Mouse (Mus musculus): ENCODE measurements around the gene Inafm2.

DNA sequence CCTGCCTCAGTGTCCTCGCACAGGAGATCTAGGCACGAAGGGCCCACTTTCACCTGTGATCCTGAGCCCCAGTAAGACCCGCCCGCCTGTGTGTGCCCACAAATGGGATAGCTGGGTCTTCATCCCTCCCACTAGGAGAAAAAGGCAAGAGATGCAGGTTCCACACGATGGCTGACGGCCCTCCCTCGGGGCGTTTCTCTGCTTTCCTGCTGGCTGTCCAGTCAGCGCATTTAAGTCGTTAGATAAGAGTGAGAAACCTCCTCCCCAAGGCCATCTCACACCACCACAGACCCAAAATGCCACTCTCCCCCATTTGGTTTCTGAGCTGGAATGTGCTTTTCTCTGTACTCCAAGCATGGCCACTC, 17.2 kb downstream of the Inafm2 start:
- TF ChIP-seq CTCF (conservative IDR thresholded peaks at IDR 0.05; ENCODE audit: insufficient read depth, insufficient read length, low read depth, low read length) (no peak), POLR2A (IDR thresholded peaks at IDR 0.05; ENCODE audit: low read depth, low read length) (no peak)
